Comparison of ENCODE assay signal across 29 mouse cellular contexts in the genomic region with DNA sequence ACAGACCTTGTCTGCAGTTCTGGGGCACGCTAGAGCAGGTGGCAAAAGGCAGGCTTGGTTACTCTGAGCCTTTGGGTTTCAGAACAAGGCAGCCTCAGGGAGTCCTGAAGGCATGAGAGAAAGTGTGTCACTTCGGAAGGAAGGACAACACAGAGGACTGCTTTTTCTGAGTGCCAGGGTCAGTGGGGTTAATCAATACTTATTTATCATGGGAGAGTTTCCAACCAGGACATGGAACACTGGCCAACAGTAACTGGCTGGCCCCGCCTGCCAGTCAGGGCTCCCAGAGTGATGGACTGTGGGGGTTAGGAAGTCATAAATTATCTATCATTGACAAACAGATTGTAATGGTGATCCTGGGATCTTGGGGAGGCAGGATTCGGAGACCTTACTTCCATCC.
"Had no signal": no experiment of that assay in that cellular context is flagged by ENCODE, and none has a peak within 500 bp of the region (broad histone marks: within the 10 kb centered on the region; RNA-seq: fewer than 3 reads in every experiment).

No protein-coding gene starts in this region.

- H3K4me3 ChIP-seq: heart, adult 2 months; heart, embryonic 10.5 days; heart, embryonic 12.5 days; heart, embryonic 13.5 days; heart, embryonic 15.5 days; hindbrain, embryonic 12.5 days; hindbrain, embryonic 15.5 days; intestine, embryonic 15.5 days; kidney, embryonic 15.5 days; layer of hippocampus, adult 2 months had no signal

- ATAC-seq: hindbrain, embryonic 16.5 days; inflammation-experienced regulatory T-cells, adult 6 months; intestine, embryonic 15.5 days; intestine, embryonic 16.5 days; intestine, postnatal 0 days had no signal

- H3K9ac ChIP-seq: heart, embryonic 12.5 days; heart, embryonic 13.5 days; heart, embryonic 15.5 days; hindbrain, embryonic 12.5 days; hindbrain, embryonic 15.5 days; intestine, embryonic 15.5 days; kidney, embryonic 15.5 days had no signal

- H3K9me3 ChIP-seq: heart, embryonic 10.5 days; heart, embryonic 13.5 days; heart, embryonic 15.5 days; hindbrain, embryonic 12.5 days; hindbrain, embryonic 15.5 days; intestine, embryonic 15.5 days; kidney, embryonic 15.5 days had no signal

- H3K27ac ChIP-seq: heart, adult 2 months; heart, embryonic 10.5 days; heart, embryonic 13.5 days; heart, embryonic 15.5 days; hindbrain, embryonic 12.5 days; hindbrain, embryonic 15.5 days; hindbrain, postnatal 0 days; intestine, embryonic 15.5 days; kidney, embryonic 15.5 days; kidney, postnatal 0 days; layer of hippocampus, adult 2 months had no signal

- H3K27me3 ChIP-seq: heart, embryonic 12.5 days; heart, embryonic 13.5 days; heart, embryonic 15.5 days; hindbrain, embryonic 12.5 days; hindbrain, embryonic 15.5 days; intestine, embryonic 15.5 days; kidney, embryonic 15.5 days had no signal

- DNase-seq: heart, adult 18-20 months; heart, adult 2 months; heart, postnatal 10 days; heart, postnatal 14 days; heart, postnatal 36 days; heart, postnatal 4 days; kidney, adult 18-20 months; kidney, adult 8-10 months; kidney, postnatal 10 days; kidney, postnatal 14 days; kidney, postnatal 4 days; layer of hippocampus, adult 9-11 months; layer of hippocampus, postnatal 36 days had no signal

- H3K4me2 ChIP-seq: heart, embryonic 11.5 days; heart, embryonic 12.5 days; heart, embryonic 13.5 days; heart, embryonic 15.5 days; hindbrain, embryonic 12.5 days; hindbrain, embryonic 15.5 days; intestine, embryonic 15.5 days; kidney, embryonic 15.5 days had no signal

- H3K36me3 ChIP-seq: heart, embryonic 12.5 days; heart, embryonic 13.5 days; heart, embryonic 15.5 days; hindbrain, embryonic 12.5 days; hindbrain, embryonic 15.5 days; intestine, embryonic 15.5 days; kidney, embryonic 15.5 days had no signal

- H3K4me1 ChIP-seq: heart, embryonic 10.5 days; heart, embryonic 12.5 days; heart, embryonic 13.5 days; heart, embryonic 15.5 days; hindbrain, embryonic 15.5 days; intestine, embryonic 15.5 days had no signal
